Mouse (Mus musculus) bone marrow, adult 2 months (tissue): ENCODE data around the gene Mrpl37. TPM values are rescaled to one million over a fixed set of nuclear protein-coding genes. Genes with fewer than 3 reads are reported as not detected.

ENCODE experiments used
- H3K27ac ChIP-seq: fragments of 200-500 bp; 2 replicates; pipeline ENCODE4 v1.5.1; 2012; ENCODE audit warnings: low read depth, mild to moderate bottlenecking, control low read depth, inconsistent platforms, low read length; ENCODE audit not compliant: control insufficient read depth, poor library complexity, insufficient read depth
- H3K4me1 ChIP-seq: fragments of 200-500 bp; 2 replicates; pipeline ENCODE4 v1.6.1; 2011; ENCODE audit warnings: low read length; ENCODE audit not compliant: control insufficient read depth, insufficient read depth
- H3K4me3 ChIP-seq: fragments of 200-500 bp; replicated peaks from 2 replicates; pipeline ENCODE3; 2011; ENCODE audit warnings: mild to moderate bottlenecking, low read depth, low read length, control low read depth; ENCODE audit not compliant: control insufficient read depth
- CTCF ChIP-seq: fragments of 200-500 bp; IDR thresholded peaks from 2 replicates; pipeline ENCODE4 v1.5.1; 2011; ENCODE audit warnings: low read length, control low read depth; ENCODE audit not compliant: control insufficient read depth, insufficient read depth
- POLR2A ChIP-seq: fragments of 200-500 bp; IDR thresholded peaks from 2 replicates; pipeline ENCODE4 v1.6.1; 2011; ENCODE audit warnings: low read depth, mild to moderate bottlenecking, control low read depth, low read length, borderline replicate concordance; ENCODE audit not compliant: control insufficient read depth
- WGBS: fragments of 180-500 bp; shearing (Covaris S2); methylation state at CpG from one replicate; pipeline ENCODE4 v1.1.7; 2018; 5-methylcytosine and 5-hydroxymethylcytosine counted together
- polyA plus RNA-seq: library from polyadenylated mRNA; stranded (reverse); fragments of >200 nt; gene quantifications from 2 replicates; pipeline ENCODE4 v1.2.4, GENCODE M21; 2011; ENCODE audit warnings: low replicate concordance; ENCODE audit not compliant: missing spikeins, insufficient read depth, insufficient read length

Mrpl37 gene
- polyA plus RNA-seq, 1 experiment, result 40.1 TPM

DNA sequence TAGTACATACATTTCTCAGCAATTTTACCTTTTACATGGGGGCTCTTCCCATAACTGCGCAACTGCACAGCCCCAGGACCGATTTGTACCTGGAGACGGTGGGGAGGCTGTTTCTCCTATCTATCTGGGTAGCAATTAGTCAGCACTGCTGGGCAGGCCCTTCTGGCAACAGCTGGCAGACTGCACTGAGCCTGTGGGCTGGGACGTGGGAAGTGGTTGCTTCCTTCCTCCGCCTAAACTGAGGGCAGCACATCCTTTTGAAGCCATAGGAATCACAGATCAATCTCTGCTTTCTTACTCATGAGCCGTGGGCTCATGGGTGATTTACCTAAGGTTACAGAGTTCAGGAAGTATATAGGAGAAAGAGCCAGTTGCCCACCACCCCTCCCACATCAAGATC is 7.9 kb downstream of the Mrpl37 start:
- no peak for TF ChIP-seq POLR2A
- WGBS, result 25% methylated on average over 6 of the region's 6 CpGs
- H3K27ac ChIP-seq, result no peak overlapping the region
- H3K4me1 ChIP-seq, result no peaks in the 10 kb centered on the region
- no peak overlapping the region for H3K4me3 ChIP-seq

DNA sequence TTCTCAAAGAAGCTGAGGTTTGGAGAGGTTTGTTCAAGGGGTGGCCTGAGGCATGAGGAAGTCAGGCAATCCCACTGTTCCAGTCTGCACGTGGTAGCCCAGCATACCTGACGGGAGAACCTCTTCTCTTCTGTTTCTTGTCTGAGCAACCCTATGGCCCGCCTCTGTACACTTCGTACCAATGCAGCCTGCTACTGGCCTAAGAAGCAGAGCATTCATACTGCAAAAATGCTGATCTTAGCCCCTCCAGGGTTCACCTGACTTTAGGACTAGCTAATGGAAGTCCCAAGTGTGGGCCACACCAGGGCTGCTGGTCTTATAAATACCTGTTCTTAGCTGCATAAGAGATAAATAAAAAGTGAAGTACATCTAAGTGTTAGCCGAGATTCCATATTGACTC is 8.3 kb downstream of the Mrpl37 start:
- 71% methylated on average over 5 of the region's 5 CpGs for WGBS
- no peak for TF ChIP-seq CTCF
- no peak for TF ChIP-seq POLR2A
- Histone ChIP-seq H3K27ac (no peak overlapping the region), H3K4me3 (no peak overlapping the region), H3K4me1 (no peaks in the 10 kb centered on the region)

- WGBS, result 82% methylated on average over 3 of the region's 3 CpGs
- TF ChIP-seq CTCF (no peak), POLR2A (no peak)
- Histone ChIP-seq H3K4me3 (no peak overlapping the region), H3K4me1 (no peaks in the 10 kb centered on the region), H3K27ac (no peak overlapping the region)
Observed at GRCm38 (mm10) chr4:107056088-107056487, 10.6 kb downstream of the Mrpl37 start.

- 54% methylated on average over 5 of the region's 5 CpGs for WGBS
- H3K4me1 ChIP-seq, result no peaks in the 10 kb centered on the region
- H3K27ac ChIP-seq, result no peak overlapping the region
- no peak overlapping the region for H3K4me3 ChIP-seq
- TF ChIP-seq POLR2A (no peak), CTCF (no peak)
Observed at GRCm38 (mm10) chr4:107052962-107053553, 13.6 kb downstream of the Mrpl37 start.

DNA sequence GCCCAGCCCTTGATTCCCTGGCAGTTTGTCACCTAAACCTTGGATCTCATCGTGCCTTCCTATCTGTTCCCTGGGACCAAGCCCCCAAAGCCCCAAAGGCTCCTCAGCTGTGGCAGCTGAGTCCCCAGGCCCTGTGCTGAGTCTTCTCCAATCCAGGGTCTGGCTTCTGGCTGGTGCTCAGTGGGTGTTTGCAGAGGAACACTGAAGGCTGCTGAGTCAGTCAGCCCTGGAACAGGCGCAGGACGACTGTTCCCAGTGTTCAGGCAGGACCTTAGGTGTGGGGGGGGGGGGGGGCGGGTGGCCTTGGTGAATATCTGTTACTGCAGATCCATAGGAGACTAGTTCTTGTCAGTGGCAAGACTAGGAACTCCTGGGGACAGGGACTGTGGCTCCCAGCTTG is 14.8 kb downstream of the Mrpl37 start:
- 72% methylated on average over 4 of the region's 4 CpGs for WGBS
- Histone ChIP-seq H3K4me1 (no peaks in the 10 kb centered on the region), H3K27ac (no peak overlapping the region), H3K4me3 (no peak overlapping the region)
- no peak for TF ChIP-seq POLR2A

DNA sequence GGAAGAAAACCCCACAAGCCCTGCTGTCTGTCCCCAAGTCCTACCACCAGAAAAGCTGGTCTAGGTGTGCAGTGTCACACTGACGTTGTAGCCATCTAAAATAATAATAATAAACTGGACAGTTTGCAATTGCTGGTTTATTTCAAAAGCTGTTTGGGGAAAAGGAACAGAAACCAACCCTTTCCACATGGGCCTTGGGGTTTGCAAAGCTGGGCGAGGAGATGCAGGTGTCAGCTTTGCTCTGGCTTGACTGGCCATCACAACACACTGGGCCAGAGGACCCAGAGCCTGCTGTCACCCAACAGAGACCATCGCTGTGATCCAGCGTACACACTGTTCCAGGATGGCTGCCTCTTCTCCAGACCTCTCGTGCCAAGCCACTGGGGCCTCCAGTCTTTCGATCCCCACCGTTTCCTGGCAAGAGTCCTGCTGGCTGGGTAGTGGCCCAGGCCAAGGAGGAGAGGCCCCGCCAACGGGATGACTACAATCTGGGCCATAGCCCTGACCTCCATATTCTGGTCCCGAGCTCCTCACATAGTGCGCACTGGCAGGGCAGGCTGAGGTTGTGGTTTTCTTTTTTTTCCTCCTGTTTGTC is 18.0 kb downstream of the Mrpl37 start:
- no peak overlapping the region for H3K4me3 ChIP-seq
- no peak for TF ChIP-seq CTCF
- TF ChIP-seq POLR2A, result no peak
- no peaks in the 10 kb centered on the region for H3K4me1 ChIP-seq
- WGBS, result 87% methylated on average over 11 of the region's 11 CpGs
- H3K27ac ChIP-seq, result peak overlapping the region; percentile 27; the same call in 1 of the 2 replicates

- no peaks in the 10 kb centered on the region for H3K4me1 ChIP-seq
- TF ChIP-seq CTCF, result no peak
- no peak for TF ChIP-seq POLR2A
- no peak overlapping the region for H3K27ac ChIP-seq
- WGBS, result 85% methylated on average over 5 of the region's 5 CpGs
- no peak overlapping the region for H3K4me3 ChIP-seq
Observed at GRCm38 (mm10) chr4:107047806-107048205, 18.9 kb downstream of the Mrpl37 start.

GRCm38 (mm10) chr4:107045188-107045587 is 21.5 kb downstream of the Mrpl37 start:
- TF ChIP-seq POLR2A (no peak), CTCF (no peak)
- H3K4me1 ChIP-seq, result no peaks in the 10 kb centered on the region
- no peak overlapping the region for H3K27ac ChIP-seq
- no peak overlapping the region for H3K4me3 ChIP-seq
- 98% methylated on average over 13 of the region's 13 CpGs for WGBS

GRCm38 (mm10) chr4:107042304-107042703 is 24.4 kb downstream of the Mrpl37 start:
- 39% methylated on average over 6 of the region's 6 CpGs for WGBS
- TF ChIP-seq POLR2A, result no peak
- Histone ChIP-seq H3K27ac (no peak overlapping the region), H3K4me1 (no peaks in the 10 kb centered on the region), H3K4me3 (no peak overlapping the region)
